Mouse (Mus musculus) embryo, embryonic 9.5 days (tissue): ENCODE data around the gene Thumpd3.

Experiments
- DNase-seq: peaks from one replicate; pipeline ENCODE4 v3.0.0-alpha.2; 2017; ENCODE audit errors: extremely low spot score

Thumpd3 gene

DNA sequence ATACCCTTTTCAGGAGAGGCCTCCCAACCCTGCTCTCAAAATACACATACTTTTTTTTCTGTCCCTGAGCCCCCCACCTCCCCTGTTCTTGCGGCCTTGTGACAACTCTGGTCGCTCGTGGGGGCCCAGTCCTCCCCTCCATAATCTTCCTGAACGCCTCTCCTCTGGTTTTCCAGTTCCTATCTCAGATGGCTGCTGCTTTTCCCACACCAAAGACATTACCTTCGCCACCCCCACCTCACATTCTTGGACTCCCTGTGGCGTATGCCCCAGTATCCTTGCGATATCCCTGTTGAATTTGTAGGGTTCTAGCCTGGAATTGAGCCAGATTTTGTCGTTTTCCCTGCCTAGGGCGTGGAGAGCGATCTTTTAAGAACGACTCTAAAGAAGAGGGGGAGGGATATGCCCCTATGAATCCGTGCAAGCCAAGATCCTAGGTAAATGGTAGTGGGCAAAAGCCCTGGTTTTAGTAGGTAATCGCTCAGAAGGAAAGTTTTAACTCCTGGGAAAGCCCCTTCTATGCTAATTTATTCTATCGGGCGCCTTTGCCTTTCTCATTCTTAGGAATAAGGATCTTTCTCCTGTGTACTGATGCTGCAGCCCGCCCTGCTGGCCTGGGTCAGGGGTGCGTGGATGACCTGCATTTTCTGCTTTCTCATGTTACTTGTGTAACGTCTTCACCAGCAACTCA, 32.2 kb downstream of the Thumpd3 start:
- peak; percentile 57 for DNase-seq

DNA sequence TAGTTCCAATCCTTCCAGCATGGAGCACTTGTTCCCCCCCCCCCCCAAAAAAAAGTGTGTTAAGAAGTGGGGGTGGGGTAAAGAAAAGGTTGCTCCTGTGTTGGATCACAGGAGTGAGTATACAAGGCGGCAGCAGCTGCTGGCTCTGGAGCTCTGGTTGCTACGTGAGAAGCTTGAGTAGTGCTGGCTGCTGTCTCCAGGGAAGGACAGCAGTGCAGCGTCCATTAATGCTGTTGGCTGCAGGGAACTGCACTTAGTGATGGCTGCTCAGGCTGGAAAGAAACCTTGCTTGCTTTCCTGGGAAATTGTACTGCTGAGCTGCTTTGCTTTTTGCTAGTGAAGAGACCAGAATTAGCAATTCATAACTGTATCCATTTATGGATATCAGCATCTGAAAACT, 33.5 kb downstream of the Thumpd3 start:
- peak; percentile 39 for DNase-seq

DNA sequence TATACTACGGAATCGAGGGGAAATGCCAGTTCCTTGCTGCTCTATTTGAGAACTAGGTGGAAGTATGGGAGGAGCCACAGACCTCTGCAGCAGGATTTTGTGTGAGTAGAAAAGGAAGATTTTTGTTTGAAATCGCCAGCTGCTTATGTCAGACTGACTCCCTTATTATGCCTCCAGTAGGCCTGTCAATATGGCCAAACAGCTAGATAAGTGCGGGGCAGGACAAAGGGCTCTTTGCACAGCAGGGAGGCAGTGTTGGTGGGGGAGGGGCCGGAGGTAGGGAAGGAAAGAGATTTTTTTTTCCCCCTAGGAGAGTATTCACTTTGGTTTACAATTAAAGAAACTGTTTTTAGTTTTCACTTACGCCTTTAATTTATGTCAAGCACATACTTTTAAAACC, 36.2 kb downstream of the Thumpd3 start:
- DNase-seq: peak; percentile 48

DNA sequence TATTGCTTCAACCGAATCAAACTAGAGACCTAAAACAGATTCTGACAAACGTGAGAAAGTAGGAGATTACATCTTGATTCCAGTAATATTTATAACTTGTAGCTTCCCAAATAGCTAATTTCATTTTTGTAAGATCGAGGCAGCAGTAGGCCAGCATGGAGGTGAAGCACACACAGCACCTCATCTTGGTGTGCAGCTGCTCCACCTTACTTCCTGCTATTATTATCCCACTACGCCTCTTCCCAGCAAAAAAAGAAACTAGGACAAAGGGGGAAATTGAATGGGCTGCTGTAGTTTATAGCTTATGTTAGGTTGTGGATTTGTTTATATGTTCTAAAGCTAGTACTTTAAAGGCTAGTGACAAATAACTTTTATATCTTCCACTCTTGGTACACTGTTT, 38.6 kb downstream of the Thumpd3 start:
- DNase-seq: no peak

DNA sequence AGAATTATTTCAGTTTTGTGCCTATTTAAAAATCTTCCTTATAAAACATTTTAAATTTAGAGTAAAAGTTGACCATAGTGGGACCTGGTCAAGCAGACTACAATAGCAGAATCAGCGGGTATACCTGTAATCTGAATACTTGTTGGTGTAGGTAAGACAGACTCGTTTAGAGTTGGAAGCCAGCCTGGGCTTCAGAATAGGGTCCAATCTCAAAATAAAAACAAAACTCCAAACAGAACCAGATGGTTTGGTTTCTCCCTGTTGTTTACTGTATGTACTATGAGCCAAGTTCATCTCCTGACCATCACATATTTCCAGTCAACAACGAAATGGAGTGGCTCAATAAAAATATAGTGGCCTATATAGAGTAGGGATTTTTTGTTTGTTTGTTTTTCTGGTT, 47.2 kb downstream of the Thumpd3 start:
- no peak for DNase-seq

DNA sequence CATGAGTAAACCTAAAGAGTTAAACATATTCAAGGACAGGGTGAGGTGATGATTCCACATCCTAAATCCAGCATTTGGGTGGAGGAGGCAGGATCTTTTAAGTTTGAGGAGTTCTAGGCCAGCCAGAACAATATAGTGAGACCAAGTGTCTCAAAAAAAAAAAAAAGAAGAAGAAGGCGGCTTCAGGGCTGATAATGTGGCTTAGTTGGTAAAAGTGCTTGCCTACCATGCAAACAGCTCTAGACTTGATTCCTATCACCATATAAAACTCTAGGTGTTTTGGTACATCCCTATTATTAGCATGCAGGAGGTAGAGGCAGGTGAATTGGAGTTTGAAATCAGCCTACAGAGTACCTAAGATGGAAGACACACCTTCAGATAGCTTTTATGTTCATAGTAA, 49.5 kb downstream of the Thumpd3 start:
- no peak for DNase-seq

DNA sequence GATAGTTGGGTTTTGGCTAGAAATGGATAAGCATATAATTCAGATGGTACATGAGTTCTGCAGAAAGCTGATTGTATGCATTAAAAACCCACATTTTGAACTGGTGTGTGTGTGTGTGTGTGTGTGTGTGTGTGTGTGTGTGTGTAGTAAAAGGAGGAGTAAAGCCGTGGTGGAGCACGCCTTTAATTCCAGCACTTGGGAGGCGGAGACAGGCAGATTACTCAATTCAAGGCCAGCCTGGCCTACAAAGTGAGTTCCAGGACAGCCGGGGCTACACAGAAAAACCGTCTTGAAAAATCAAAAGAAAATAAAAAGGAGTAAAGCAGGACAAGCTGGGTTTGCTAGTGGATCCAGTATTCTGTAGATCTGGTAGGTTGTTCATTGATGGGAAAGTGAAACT, 51.6 kb downstream of the Thumpd3 start:
- no peak for DNase-seq

DNA sequence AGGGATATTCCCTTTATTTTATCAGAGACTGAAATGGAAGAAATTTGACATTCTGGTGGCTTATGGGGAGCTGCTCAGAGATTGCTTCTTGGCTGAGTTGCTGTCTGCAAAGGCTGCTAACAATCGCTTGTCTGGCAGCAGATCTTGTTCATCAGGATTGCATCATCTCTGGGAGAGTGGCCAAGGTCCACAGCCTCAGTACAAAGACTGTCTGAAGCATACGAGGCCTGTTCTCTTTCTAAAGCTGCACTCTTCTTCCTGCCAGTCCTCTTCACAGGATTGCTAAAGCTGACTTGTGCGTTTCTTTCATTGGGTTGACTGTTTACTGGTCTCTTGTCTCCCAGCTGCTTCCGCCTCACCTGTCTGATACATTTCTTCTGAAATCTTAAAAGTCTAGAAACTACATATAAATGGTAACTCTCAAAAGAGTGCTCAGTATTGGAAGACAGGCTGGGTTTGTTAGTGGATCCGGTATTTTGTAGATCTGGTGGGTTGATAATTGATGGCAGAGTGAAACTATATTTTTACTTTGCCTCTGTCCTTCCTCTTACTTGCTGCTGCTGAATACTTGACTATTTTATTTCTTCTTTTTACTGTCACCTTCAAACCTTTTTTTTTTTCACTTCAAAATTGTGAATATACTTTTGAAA, 53.7 kb downstream of the Thumpd3 start:
- no peak for DNase-seq

DNA sequence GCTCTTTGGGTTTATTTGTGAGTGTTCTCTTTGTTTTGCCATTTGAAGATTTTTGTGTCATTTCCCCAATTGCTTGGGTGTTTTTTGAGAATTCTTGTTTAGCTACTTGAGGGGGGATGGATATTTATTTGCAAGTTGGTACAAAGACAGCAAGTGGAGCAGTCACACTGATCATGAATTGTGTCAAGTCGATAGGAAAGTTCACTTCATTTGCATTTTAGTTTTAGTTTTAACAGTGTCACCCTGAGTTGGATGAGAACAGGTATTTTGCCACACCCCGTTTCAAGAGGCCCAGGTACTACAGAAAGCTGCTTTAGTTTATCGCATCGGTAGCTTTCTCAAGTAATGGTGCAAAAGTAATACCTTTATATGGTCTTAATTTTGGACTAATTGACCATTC, 56.5 kb downstream of the Thumpd3 start:
- DNase-seq: no peak

DNA sequence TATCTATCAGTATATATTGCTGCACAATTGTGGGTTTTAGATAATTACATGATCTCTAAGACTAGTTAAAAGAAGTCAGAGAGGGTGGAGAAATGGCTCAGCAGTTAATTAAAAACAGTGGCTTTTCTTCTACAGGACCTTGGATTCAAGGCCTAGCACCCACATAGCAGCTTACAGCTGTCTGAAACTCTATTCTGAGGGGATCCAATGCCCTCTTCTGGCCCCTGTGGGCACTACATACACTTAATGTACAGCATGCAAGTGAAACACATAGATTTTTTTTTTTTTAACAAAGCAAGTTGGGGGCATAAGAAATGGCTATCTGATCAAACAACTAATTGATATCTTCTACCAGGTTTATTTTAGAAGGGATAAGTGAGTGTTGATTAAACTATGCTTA, 57.7 kb downstream of the Thumpd3 start:
- peak; percentile 47 for DNase-seq

DNA sequence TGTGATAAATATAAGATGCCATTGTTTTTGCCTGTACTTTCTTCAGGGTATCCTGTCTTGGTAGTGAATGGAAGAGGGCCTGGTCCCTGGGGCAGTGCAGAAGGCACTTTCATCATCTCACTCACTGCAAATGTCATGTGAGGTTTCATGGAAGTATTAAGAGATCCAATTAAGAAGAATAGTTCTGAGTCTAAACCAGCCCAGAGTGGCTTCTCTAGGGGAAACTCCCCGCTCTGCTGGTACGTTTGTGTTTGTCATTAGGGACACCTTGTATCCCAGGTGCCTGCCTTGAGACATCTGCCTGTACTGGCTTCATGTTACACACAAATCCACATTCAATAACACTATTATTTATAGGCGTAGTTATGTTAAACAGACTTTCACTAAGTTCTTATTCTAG, 63.4 kb downstream of the Thumpd3 start:
- no peak for DNase-seq

DNA sequence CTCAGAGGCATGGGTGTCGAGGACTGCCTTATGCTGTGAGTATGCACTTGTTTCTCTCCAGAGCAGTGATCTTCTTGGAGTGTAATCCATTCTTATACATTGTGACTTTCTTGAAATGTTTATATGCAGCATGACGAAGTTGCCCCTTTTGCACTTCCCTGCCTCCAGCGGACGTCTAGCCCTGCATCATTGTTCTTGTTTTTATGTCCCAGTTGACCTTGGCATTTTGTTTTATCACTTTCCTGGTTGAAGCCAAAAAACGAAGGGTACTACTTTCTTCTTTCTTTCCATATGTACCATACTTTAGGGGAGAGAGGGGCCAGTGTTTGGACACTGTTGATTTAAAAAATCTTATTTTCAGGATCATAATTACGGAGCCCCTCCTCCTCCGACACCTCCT, 63.9 kb downstream of the Thumpd3 start:
- no peak for DNase-seq
